In genomic region chr1:81967062-81967461, GRCm38 (mm10) we compare ENCODE assay signal across 21 mouse cellular contexts.
DNase-seq lines count a peak whose midpoint lies in the region; TF ChIP-seq lines count a peak whose summit lies in the region.
"Had no signal": no experiment of that assay in that cellular context is flagged by ENCODE, and none has a peak within 500 bp of the region (broad histone marks: within the 10 kb centered on the region; RNA-seq: fewer than 3 reads in every experiment).

No protein-coding gene starts in this region.

- no peak for TF ChIP-seq POLR2A in brain, embryonic 14.5 days (IDR thresholded peaks at IDR 0.05; ENCODE audit: borderline replicate concordance, extremely low read depth, insufficient read depth, insufficient read length, poor library complexity, severe bottlenecking)

- intact Hi-C loops in gastrocnemius, adult 2 months (cut with DNase I), result no loop called here

- no peak for DNase-seq in gastrocnemius, adult 2 months
- DNase-seq in gastrocnemius, postnatal 4 days (ENCODE audit: low spot score in 2 of 2), result no peak
- DNase-seq in 3T3-L1 (ENCODE audit: low read depth, low spot score), result peak; percentile 25
- DNase-seq in Muller cell, postnatal 12 days (ENCODE audit: inconsistent ontology term), result peak; percentile 50
- DNase-seq in brain, embryonic 14.5 days (ENCODE audit: low read depth), result peak; percentile 7
- DNase-seq in urinary bladder, postnatal 10 days (ENCODE audit: low spot score), result no peak
- no peak for DNase-seq in natural killer cell, adult 2 months (ENCODE audit: low spot score in 2 of 2)
- DNase-seq: adrenal gland, adult 8-10 months; adrenal gland, postnatal 25 days; cerebellum, adult 18-20 months; cerebellum, adult 9-10 months; cerebellum, postnatal 14 days; gastrocnemius, postnatal 14 days; heart, postnatal 10 days; heart, postnatal 36 days had no signal

- no peak overlapping the region for H3K4me3 ChIP-seq in gastrocnemius, adult 2 months
- H3K4me3 ChIP-seq: embryonic facial prominence, embryonic 12.5 days; embryonic facial prominence, embryonic 15.5 days; heart, embryonic 12.5 days; heart, embryonic 15.5 days had no signal

- TF ChIP-seq CTCF in gastrocnemius, adult 2 months (IDR thresholded peaks at IDR 0.05), result no peak
- TF ChIP-seq CTCF in brain, embryonic 14.5 days (IDR thresholded peaks at IDR 0.05; ENCODE audit: borderline replicate concordance, extremely low read depth, insufficient read depth, insufficient read length), result no peak

- peak overlapping the region; percentile 21 for H3K27ac ChIP-seq in gastrocnemius, adult 2 months
- H3K27ac ChIP-seq: embryonic facial prominence, embryonic 12.5 days; embryonic facial prominence, embryonic 15.5 days; heart, embryonic 15.5 days; hindbrain, embryonic 14.5 days; hindbrain, postnatal 0 days had no signal

Comparison
In these comparisons a context has a peak if more than half of its experiments do, and no peak if none do; other contexts are left out.
1. DNase-seq: peak in 3T3-L1 (single experiment), Muller cell, postnatal 12 days (single experiment) and brain, embryonic 14.5 days (single experiment); none in gastrocnemius, adult 2 months (single experiment), gastrocnemius, postnatal 4 days (0 of 2), urinary bladder, postnatal 10 days (single experiment) and natural killer cell, adult 2 months (0 of 2).